Mouse (Mus musculus) hindbrain, postnatal 0 days (tissue): ENCODE data around the gene Foxp1. TPM values are rescaled to one million over a fixed set of nuclear protein-coding genes. Genes with fewer than 3 reads are reported as not detected.

ENCODE experiments used
- ATAC-seq: fragments of 200-750 bp; cut with Nextera tagmentation; 2 replicates; pipeline ENCODE4 v1.8.0; 2017; ENCODE audit warnings: mild to moderate bottlenecking, moderate TSS enrichment, moderate library complexity
- DNase-seq: peaks from one replicate; pipeline ENCODE4 v3.0.0-alpha.2; 2015; ENCODE audit warnings: low spot score
- H3K27ac ChIP-seq: fragments of 300-500 bp; sonication (generic); 2 replicates; pipeline ENCODE4 v1.5.1; 2014; ENCODE audit warnings: mild to moderate bottlenecking
- H3K27me3 ChIP-seq: fragments of 300-500 bp; sonication (generic); 2 replicates; pipeline ENCODE4 v1.6.1; 2014; ENCODE audit warnings: low read length, mixed read lengths; ENCODE audit not compliant: insufficient read depth
- H3K36me3 ChIP-seq: fragments of 300-500 bp; sonication (generic); 2 replicates; pipeline ENCODE4 v1.6.1; 2014; ENCODE audit warnings: low read length, mixed read lengths; ENCODE audit not compliant: insufficient read depth
- H3K4me1 ChIP-seq: fragments of 300-500 bp; sonication (generic); 2 replicates; pipeline ENCODE4 v1.6.1; 2014; ENCODE audit warnings: antibody characterized with exemption, low read length, mixed read lengths; ENCODE audit not compliant: insufficient read depth
- H3K4me2 ChIP-seq: fragments of 300-500 bp; sonication (generic); 2 replicates; pipeline ENCODE4 v1.6.1; 2014; ENCODE audit warnings: low read depth, mild to moderate bottlenecking, low read length, moderate library complexity, mixed read lengths
- H3K4me3 ChIP-seq: fragments of 300-500 bp; sonication (generic); 2 replicates; pipeline ENCODE4 v1.5.1; 2014; ENCODE audit warnings: low read length
- H3K9ac ChIP-seq: fragments of 300-500 bp; sonication (generic); replicated peaks from 2 replicates; pipeline ENCODE4 v1.6.1; 2014; ENCODE audit warnings: mild to moderate bottlenecking, low read length, moderate library complexity, mixed read lengths
- H3K9me3 ChIP-seq: fragments of 300-500 bp; sonication (generic); 2 replicates; pipeline ENCODE4 v1.6.1; 2016; ENCODE audit warnings: low read length, mixed read lengths
- CTCF ChIP-seq: IDR thresholded peaks from 2 replicates; pipeline ENCODE4 v1.5.1; 2016; ENCODE audit warnings: antibody characterized with exemption, control low read depth, low read depth
- WGBS: fragments of 180-500 bp; shearing (Covaris S2); extraction: QIAGEN DNeasy Blood & Tissue Kit; methylation state at CpG from one replicate; pipeline ENCODE4 v1.1.7; 2014; 5-methylcytosine and 5-hydroxymethylcytosine counted together
- polyA plus RNA-seq: library from polyadenylated mRNA; unstranded; fragments of >200 nt; fragmentation: Nextera tagmentation; extraction: Ambion mirVana; gene quantifications from 2 replicates; pipeline ENCODE4 v1.2.1, GENCODE M21; 2015
- total RNA-seq: library from RNA; depleted of rRNA; stranded (reverse); fragments of >200 nt; gene quantifications from 2 replicates; pipeline ENCODE4 v1.2.3, GENCODE M21; 2014

The Foxp1 gene
- total and polyA plus RNA-seq, 2 experiments from 2014 or later = 53.6 to 54.8 TPM

GRCm38 (mm10) chr6:99204780-99205586 lies 317.5 kb downstream of the Foxp1 start:
- no peak overlapping the region for H3K27ac ChIP-seq
- TF ChIP-seq CTCF = no peak
- WGBS = 36% methylated on average over 7 of the region's 7 CpGs
- no peak overlapping the region for H3K4me3 ChIP-seq
- no peak overlapping the region for H3K9ac ChIP-seq
- H3K4me2 ChIP-seq = no peak overlapping the region
- 0 out of 2 replicates have a peak, but pooled peaks cover 16% of the 10 kb centered on the region for H3K4me1 ChIP-seq
- DNase-seq = no peak
- H3K27me3 ChIP-seq = no peaks in the 10 kb centered on the region; the same call in 1 of the 2 replicates
- no peak for ATAC-seq
- no peaks in the 10 kb centered on the region for H3K9me3 ChIP-seq
- H3K36me3 ChIP-seq = no peaks in the 10 kb centered on the region

DNA sequence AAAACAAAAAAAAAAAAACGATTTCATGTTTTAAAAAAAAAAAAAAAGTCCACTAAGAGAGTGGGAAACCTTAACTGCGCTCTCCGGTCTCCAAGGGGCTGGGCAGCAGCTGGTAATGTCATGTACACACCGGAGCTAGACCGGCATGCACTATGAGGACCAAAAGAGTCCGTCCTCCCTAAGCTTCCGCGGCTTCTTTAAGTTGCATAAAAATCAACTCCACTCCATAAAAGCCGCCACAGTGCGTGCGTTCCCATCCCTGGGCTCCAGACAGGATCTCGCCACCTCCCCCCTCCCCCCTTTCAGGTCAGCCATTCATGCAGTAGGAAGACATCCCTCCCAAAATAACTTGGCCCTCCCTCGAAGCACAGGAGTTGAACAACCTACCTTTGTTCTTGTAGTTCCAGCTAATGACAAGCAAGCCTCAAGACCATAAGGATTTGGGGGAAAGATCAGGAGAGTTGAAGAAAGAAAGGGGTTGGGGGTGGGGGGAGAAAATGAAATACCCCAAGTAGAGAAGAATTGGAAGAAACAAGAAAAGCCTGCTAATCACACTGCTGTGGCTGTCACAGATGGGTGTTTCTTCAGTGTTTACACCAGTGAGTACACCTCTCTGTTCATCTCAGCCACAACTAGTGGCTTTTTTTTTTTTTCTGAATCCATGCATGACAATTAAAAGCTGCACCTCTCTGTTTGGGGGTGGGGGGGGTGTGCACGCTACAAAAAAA lies 318.3 kb downstream of the Foxp1 start:
- 10% methylated on average over 14 of the region's 14 CpGs for WGBS
- Histone ChIP-seq H3K36me3 (no peaks in the 10 kb centered on the region), H3K27ac (no peak overlapping the region), H3K4me2 (peak overlapping the region; percentile 40), H3K9me3 (no peaks in the 10 kb centered on the region), H3K27me3 (no peaks in the 10 kb centered on the region; the same call in 1 of the 2 replicates), H3K4me3 (no peak overlapping the region), H3K9ac (no peak overlapping the region), H3K4me1 (0 out of 2 replicates have a peak, but pooled peaks cover 16% of the 10 kb centered on the region)
- no peak for ATAC-seq
- TF ChIP-seq CTCF = no peak
- peak; percentile 16 for DNase-seq

DNA sequence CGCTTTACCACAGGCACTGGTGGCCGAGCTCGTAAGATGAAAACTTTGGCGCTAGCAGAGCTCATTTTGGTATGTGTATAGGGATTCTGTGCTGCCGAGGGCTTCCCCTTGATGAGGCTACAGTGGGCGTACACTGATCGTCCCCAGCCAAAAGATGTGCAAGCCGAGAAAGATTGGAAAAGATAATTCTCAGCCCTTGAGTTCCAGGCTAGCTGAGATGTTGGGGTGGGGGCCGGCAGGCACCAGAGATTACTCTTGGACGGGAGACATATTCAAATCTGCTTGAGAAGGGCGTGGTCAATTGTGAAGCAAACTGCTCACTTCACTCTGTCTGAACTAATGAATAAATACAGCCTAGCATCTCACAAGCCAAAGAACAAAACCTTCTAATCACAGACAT lies 319.3 kb downstream of the Foxp1 start:
- no peak overlapping the region for H3K27ac ChIP-seq
- H3K9ac ChIP-seq = no peak overlapping the region
- no peak for TF ChIP-seq CTCF
- no peaks in the 10 kb centered on the region for H3K36me3 ChIP-seq
- WGBS = 37% methylated on average over 11 of the region's 11 CpGs
- no peaks in the 10 kb centered on the region for H3K9me3 ChIP-seq
- no peaks in the 10 kb centered on the region; the same call in 1 of the 2 replicates for H3K27me3 ChIP-seq
- DNase-seq = no peak
- no peak overlapping the region for H3K4me3 ChIP-seq
- no peak for ATAC-seq
- H3K4me1 ChIP-seq = 0 out of 2 replicates have a peak, but pooled peaks cover 16% of the 10 kb centered on the region
- peak overlapping the region; percentile 40; the same call in 1 of the 2 replicates for H3K4me2 ChIP-seq

DNA sequence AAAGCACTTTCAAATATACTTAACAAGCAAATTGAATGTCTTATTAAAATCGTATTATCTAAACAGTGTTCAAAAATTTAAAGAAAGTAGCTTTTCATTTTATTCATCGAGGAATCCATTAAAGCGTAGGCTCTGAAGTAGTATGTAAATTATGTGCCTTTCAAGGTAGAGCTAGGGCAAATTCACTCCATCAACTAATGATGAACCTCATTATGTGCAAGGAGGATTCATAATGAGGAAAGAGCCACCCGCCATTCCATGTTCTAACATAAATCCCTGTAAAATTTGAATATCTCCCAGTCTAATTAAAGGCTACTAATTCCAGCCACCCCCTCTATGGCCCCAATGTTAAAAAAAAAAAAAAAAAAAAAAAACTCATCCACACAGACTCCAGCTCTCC lies 319.7 kb downstream of the Foxp1 start:
- H3K27ac ChIP-seq = no peak overlapping the region

DNA sequence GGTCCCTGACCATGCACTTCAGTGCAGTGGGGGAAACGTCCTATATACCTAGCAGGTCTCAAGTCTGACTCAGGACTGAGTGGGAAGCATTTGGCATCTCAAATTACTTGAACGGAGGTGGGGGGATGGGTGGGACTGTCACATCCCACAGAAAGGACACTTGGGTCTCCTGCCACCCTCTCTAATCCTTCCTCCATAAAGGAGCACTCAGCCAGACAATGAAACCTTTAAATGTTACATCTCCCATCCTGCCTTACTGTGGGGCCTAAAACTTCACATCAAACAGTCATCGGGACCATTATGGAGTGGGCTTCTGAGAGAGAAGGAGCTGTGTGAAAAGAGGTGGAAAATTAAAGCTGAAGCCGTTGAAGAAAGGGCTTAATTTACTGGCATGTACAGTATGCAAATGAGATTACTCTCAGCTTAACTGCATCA lies 321.2 kb downstream of the Foxp1 start:
- H3K9ac ChIP-seq = no peak overlapping the region
- H3K4me3 ChIP-seq = no peak overlapping the region
- H3K4me2 ChIP-seq = no peak overlapping the region
- ATAC-seq (no peak), DNase-seq (no peak)
- H3K36me3 ChIP-seq = no peaks in the 10 kb centered on the region
- no peaks in the 10 kb centered on the region for H3K9me3 ChIP-seq
- H3K27ac ChIP-seq = no peak overlapping the region
- 0 out of 2 replicates have a peak, but pooled peaks cover 10% of the 10 kb centered on the region for H3K4me1 ChIP-seq
- H3K27me3 ChIP-seq = no peaks in the 10 kb centered on the region; the same call in 1 of the 2 replicates
- 12% methylated on average over 4 of the region's 4 CpGs for WGBS
- TF ChIP-seq CTCF = no peak

More for the DNA sequence above, 319.7 kb downstream of the Foxp1 start:
- H3K27me3 ChIP-seq = no peaks in the 10 kb centered on the region; the same call in 1 of the 2 replicates
- ATAC-seq (no peak), DNase-seq (no peak)
- no peaks in the 10 kb centered on the region for H3K36me3 ChIP-seq
- no peaks in the 10 kb centered on the region for H3K9me3 ChIP-seq
- H3K4me2 ChIP-seq = 0 out of 2 replicates have a peak overlapping the region, but pooled peaks have one; percentile 40
- TF ChIP-seq CTCF = no peak
- H3K4me3 ChIP-seq = no peak overlapping the region
- 0 out of 2 replicates have a peak, but pooled peaks cover 16% of the 10 kb centered on the region for H3K4me1 ChIP-seq
- WGBS = 74% methylated on average over 4 of the region's 4 CpGs
- no peak overlapping the region for H3K9ac ChIP-seq

GRCm38 (mm10) chr6:99200656-99201055 lies 321.9 kb downstream of the Foxp1 start:
- H3K9me3 ChIP-seq = no peaks in the 10 kb centered on the region
- H3K9ac ChIP-seq = no peak overlapping the region
- WGBS = 25% methylated on average over 11 of the region's 11 CpGs
- no peaks in the 10 kb centered on the region for H3K36me3 ChIP-seq
- H3K27ac ChIP-seq = no peak overlapping the region
- ATAC-seq = no peak
- 0 out of 2 replicates have a peak, but pooled peaks cover 10% of the 10 kb centered on the region for H3K4me1 ChIP-seq
- peak; percentile 38 for DNase-seq
- 0 out of 2 replicates have a peak overlapping the region, but pooled peaks have one; percentile 7 for H3K4me2 ChIP-seq
- TF ChIP-seq CTCF = no peak
- no peaks in the 10 kb centered on the region; the same call in 1 of the 2 replicates for H3K27me3 ChIP-seq
- no peak overlapping the region for H3K4me3 ChIP-seq
